Mouse (Mus musculus): ENCODE data around the gene Igf2bp1. TPM values are rescaled to one million over a fixed set of nuclear protein-coding genes. Genes with fewer than 3 reads are reported as not detected.

Igf2bp1 gene
- total and polyA plus RNA-seq, 2 experiments from 2014 or later = 2.5 to 3.3 TPM

DNA sequence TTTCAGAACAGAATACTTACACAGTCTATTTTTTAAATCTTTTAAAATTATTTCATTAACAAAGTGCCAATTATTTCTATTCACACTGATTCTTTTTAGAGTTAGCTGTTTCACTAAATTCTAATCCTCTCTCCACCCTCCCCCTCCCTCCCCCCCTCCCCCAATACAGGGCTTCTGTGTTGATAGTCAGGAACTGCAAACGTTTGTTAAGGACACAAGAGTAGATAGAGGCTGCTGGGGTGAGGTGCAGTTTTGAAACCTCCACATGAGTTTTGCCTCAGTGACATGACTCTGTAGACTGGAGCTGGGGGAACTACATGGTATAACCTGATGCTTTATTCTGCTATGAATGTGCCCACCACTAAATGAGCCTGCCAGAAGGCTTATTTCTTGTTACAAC, 3.1 kb upstream of the Igf2bp1 start:
- Histone ChIP-seq H3K9ac (no peak overlapping the region), H3K4me1 (ENCODE audit: insufficient read depth) (peaks cover 3% of the 10 kb centered on the region; the same call in 1 of the 2 replicates), H3K36me3 (ENCODE audit: insufficient read depth) (no peaks in the 10 kb centered on the region), H3K27me3 (ENCODE audit: insufficient read depth, low read length) (peaks cover 25% of the 10 kb centered on the region), H3K9me3 (ENCODE audit: low read length) (no peaks in the 10 kb centered on the region), H3K27ac (ENCODE audit: low read depth, low read length) (no peak overlapping the region), H3K4me3 (ENCODE audit: low read depth, low read length) (no peak overlapping the region), H3K4me2 (ENCODE audit: low read depth) (no peak overlapping the region)
- DNase-seq (no peak), ATAC-seq (no peak)
- no peak for TF ChIP-seq CTCF (IDR thresholded peaks at IDR 0.05; ENCODE audit: low read depth)
- 8% methylated on average over 1 of the region's 1 CpGs for WGBS

DNA sequence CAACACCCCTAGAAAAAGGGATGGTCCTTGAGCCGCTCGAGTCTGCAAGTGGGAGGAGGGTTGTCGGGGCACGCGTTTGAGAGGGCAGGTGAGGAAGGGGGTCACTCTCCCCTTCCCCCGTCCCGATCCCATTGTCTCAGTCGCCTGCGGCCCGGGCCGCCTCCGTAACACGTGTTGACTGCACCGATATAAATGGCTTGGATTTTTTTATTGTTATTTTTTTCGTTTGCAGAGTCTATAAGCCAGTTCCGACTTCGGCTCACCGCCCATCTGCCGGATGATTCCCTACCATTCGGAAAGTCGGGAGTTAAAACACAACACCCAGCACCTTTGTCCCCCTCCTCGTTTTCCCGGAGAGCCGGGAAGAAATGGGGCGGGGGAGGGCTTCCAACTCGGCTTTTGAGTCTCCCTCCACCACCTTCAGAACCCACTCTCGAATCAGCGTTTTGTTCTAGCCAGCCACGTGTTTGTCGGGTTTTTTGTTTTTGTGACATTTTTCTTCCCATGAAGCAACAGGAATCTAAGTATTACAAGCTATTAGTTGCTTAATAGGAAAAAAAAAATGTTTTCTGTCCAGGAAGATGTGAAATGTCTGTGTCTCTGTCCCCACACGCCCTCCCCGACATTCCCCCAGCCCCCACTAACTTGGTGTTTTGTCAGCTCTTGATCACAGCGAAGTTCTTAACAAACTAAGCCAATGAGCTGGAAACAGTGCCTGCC, 1.9 kb upstream of the Igf2bp1 start:
- peak; percentile 67 for DNase-seq
- peak overlapping the region; percentile 69 for H3K27ac ChIP-seq (ENCODE audit: low read depth, low read length)
- no peak for TF ChIP-seq CTCF (IDR thresholded peaks at IDR 0.05; ENCODE audit: low read depth)

GRCm38 (mm10) chr11:96006852-96007515, 1.2 kb upstream of the Igf2bp1 start:
- H3K4me2 ChIP-seq (ENCODE audit: low read depth) = peak overlapping the region; percentile 76
- DNase-seq (peak; percentile 83), ATAC-seq (peak; percentile 77)
- H3K4me1 ChIP-seq (ENCODE audit: insufficient read depth) = peaks cover 7% of the 10 kb centered on the region; the same call in 1 of the 2 replicates
- H3K9ac ChIP-seq = peak overlapping the region; percentile 67
- no peaks in the 10 kb centered on the region for H3K9me3 ChIP-seq (ENCODE audit: low read length)
- no peaks in the 10 kb centered on the region for H3K36me3 ChIP-seq (ENCODE audit: insufficient read depth)
- H3K27me3 ChIP-seq (ENCODE audit: insufficient read depth, low read length) = peaks cover 20% of the 10 kb centered on the region; the same call in 1 of the 2 replicates
- TF ChIP-seq CTCF (IDR thresholded peaks at IDR 0.05; ENCODE audit: low read depth) = peak; percentile 23; the same call in 1 of the 2 replicates
- peak overlapping the region; percentile 58 for H3K4me3 ChIP-seq (ENCODE audit: low read depth, low read length)
- H3K27ac ChIP-seq (ENCODE audit: low read depth, low read length) = peak overlapping the region; percentile 69
- under 1% methylated on average over 54 of the region's 67 CpGs for WGBS

More for the DNA sequence above, 1.9 kb upstream of the Igf2bp1 start:
- peak overlapping the region; percentile 67 for H3K9ac ChIP-seq
- H3K4me3 ChIP-seq (ENCODE audit: low read depth, low read length) = peak overlapping the region; percentile 58
- no peaks in the 10 kb centered on the region for H3K36me3 ChIP-seq (ENCODE audit: insufficient read depth)
- H3K27me3 ChIP-seq (ENCODE audit: insufficient read depth, low read length) = peaks cover 25% of the 10 kb centered on the region; the same call in 1 of the 2 replicates
- H3K9me3 ChIP-seq (ENCODE audit: low read length) = no peaks in the 10 kb centered on the region
- peaks cover 7% of the 10 kb centered on the region; the same call in 1 of the 2 replicates for H3K4me1 ChIP-seq (ENCODE audit: insufficient read depth)
- WGBS = 2% methylated on average over 30 of the region's 33 CpGs
- H3K4me2 ChIP-seq (ENCODE audit: low read depth) = peak overlapping the region; percentile 76
- peak; percentile 5; the same call in 1 of the 2 replicates for ATAC-seq

DNA sequence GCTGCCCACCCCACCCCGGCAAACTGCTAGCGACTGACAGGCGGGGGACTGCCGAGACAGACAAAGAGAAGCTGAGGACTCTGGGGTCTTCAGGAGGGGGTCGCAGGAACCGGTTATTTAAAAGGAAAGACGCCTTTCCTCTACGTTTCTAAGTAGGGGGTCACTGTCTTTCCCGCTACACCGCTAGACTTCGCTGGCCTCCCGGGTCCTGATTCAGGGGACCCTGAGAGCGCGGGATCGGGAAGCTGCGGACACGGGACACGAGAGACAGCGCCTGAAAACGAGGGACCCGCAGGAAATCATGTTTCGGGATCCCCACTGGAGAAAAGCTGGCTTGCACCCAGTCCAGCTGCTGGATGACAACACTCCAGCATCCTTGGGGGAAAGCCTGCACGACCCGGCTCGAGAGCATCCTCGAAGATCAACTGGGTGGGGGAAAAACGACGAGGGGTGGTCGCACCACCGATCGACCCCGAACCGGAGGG, 669 bp upstream of the Igf2bp1 start:
- peak overlapping the region; percentile 69 for H3K27ac ChIP-seq (ENCODE audit: low read depth, low read length)
- TF ChIP-seq CTCF (IDR thresholded peaks at IDR 0.05; ENCODE audit: low read depth) = no peak
- H3K9me3 ChIP-seq (ENCODE audit: low read length) = no peaks in the 10 kb centered on the region
- H3K4me2 ChIP-seq (ENCODE audit: low read depth) = peak overlapping the region; percentile 76
- under 1% methylated on average over 33 of the region's 33 CpGs for WGBS
- peaks cover 9% of the 10 kb centered on the region for H3K4me1 ChIP-seq (ENCODE audit: insufficient read depth)
- H3K27me3 ChIP-seq (ENCODE audit: insufficient read depth, low read length) = peaks cover 17% of the 10 kb centered on the region; the same call in 1 of the 2 replicates
- peak; percentile 68 for DNase-seq
- peak overlapping the region; percentile 67 for H3K9ac ChIP-seq
- H3K36me3 ChIP-seq (ENCODE audit: insufficient read depth) = no peaks in the 10 kb centered on the region
- H3K4me3 ChIP-seq (ENCODE audit: low read depth, low read length) = peak overlapping the region; percentile 58
- peak; percentile 12; the same call in 1 of the 2 replicates for ATAC-seq

GRCm38 (mm10) chr11:96004793-96005402, 842 bp downstream of the Igf2bp1 start:
- Histone ChIP-seq H3K9ac (peak overlapping the region; percentile 67), H3K9me3 (ENCODE audit: low read length) (no peaks in the 10 kb centered on the region), H3K27me3 (ENCODE audit: insufficient read depth, low read length) (peaks cover 9% of the 10 kb centered on the region; the same call in 1 of the 2 replicates), H3K27ac (ENCODE audit: low read depth, low read length) (peak overlapping the region; percentile 69), H3K36me3 (ENCODE audit: insufficient read depth) (no peaks in the 10 kb centered on the region), H3K4me2 (ENCODE audit: low read depth) (peak overlapping the region; percentile 76), H3K4me1 (ENCODE audit: insufficient read depth) (peaks cover 10% of the 10 kb centered on the region), H3K4me3 (ENCODE audit: low read depth, low read length) (peak overlapping the region; percentile 58)
- no peak for TF ChIP-seq CTCF (IDR thresholded peaks at IDR 0.05; ENCODE audit: low read depth)
- ATAC-seq (peak; percentile 45), DNase-seq (peak; percentile 43)
- WGBS = under 1% methylated on average over 45 of the region's 57 CpGs

GRCm38 (mm10) chr11:96003969-96004792, 1.6 kb downstream of the Igf2bp1 start:
- Histone ChIP-seq H3K27me3 (ENCODE audit: insufficient read depth, low read length) (peaks cover 9% of the 10 kb centered on the region; the same call in 1 of the 2 replicates), H3K9ac (peak overlapping the region; percentile 67), H3K4me2 (ENCODE audit: low read depth) (peak overlapping the region; percentile 76), H3K4me1 (ENCODE audit: insufficient read depth) (peaks cover 10% of the 10 kb centered on the region), H3K36me3 (ENCODE audit: insufficient read depth) (no peaks in the 10 kb centered on the region), H3K27ac (ENCODE audit: low read depth, low read length) (peak overlapping the region; percentile 69), H3K4me3 (ENCODE audit: low read depth, low read length) (peak overlapping the region; percentile 58), H3K9me3 (ENCODE audit: low read length) (no peaks in the 10 kb centered on the region)
- ATAC-seq (peak; percentile 1; the same call in 1 of the 2 replicates), DNase-seq (peak; percentile 46)
- whole genome bisulfite sequencing = 3% methylated on average over 32 of the region's 32 CpGs
- TF ChIP-seq CTCF (IDR thresholded peaks at IDR 0.05; ENCODE audit: low read depth) = no peak

Data from forebrain, postnatal 0 days (tissue).